Mouse (Mus musculus): ENCODE results near the gene Bcas3.

Gene Bcas3

GRCm38 (mm10) chr11:85734317-85735211, 381.6 kb downstream of the Bcas3 start:
- no peak for ATAC-seq (ENCODE audit: insufficient number of reproducible peaks, low FRiP score, low TSS enrichment)

- no peak for ATAC-seq (ENCODE audit: insufficient number of reproducible peaks, low FRiP score, low TSS enrichment)
Measured at GRCm38 (mm10) chr11:85737227-85737626, 384.3 kb downstream of the Bcas3 start.

DNA sequence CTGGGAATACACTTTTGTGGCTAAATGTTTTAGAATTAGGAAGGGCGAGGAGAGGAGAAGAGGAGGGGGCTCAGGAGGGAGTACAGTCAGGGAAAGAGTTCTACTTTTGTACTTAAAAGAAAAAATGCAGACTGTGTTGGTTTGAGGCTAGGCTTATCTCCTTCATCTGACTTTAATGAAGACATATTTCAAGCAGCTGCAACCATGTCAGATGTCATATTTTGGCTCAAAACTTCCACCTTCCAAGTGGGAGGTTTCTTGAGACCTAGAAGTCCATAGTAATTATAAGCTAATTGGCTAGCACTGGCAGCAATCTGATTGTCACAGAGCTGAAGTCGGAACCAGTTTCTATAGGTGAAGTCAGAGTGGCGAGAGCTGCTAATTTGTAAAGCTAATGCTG, 384.9 kb downstream of the Bcas3 start:
- ATAC-seq (ENCODE audit: insufficient number of reproducible peaks, low FRiP score, low TSS enrichment) = no peak

GRCm38 (mm10) chr11:85738585-85738984, 385.6 kb downstream of the Bcas3 start:
- no peak for ATAC-seq (ENCODE audit: insufficient number of reproducible peaks, low FRiP score, low TSS enrichment)

- ATAC-seq (ENCODE audit: insufficient number of reproducible peaks, low FRiP score, low TSS enrichment) = no peak
Measured at GRCm38 (mm10) chr11:85739266-85739977, 386.5 kb downstream of the Bcas3 start.

- ATAC-seq (ENCODE audit: insufficient number of reproducible peaks, low FRiP score, low TSS enrichment) = no peak
Measured at GRCm38 (mm10) chr11:85746373-85746772, 393.4 kb downstream of the Bcas3 start.

GRCm38 (mm10) chr11:85748891-85749290, 395.9 kb downstream of the Bcas3 start:
- no peak for ATAC-seq (ENCODE audit: insufficient number of reproducible peaks, low FRiP score, low TSS enrichment)

GRCm38 (mm10) chr11:85751171-85751570, 398.2 kb downstream of the Bcas3 start:
- no peak for ATAC-seq (ENCODE audit: insufficient number of reproducible peaks, low FRiP score, low TSS enrichment)

- ATAC-seq (ENCODE audit: insufficient number of reproducible peaks, low FRiP score, low TSS enrichment) = no peak
Measured at GRCm38 (mm10) chr11:85754631-85755502, 401.9 kb downstream of the Bcas3 start.

GRCm38 (mm10) chr11:85755503-85756044, 402.6 kb downstream of the Bcas3 start:
- ATAC-seq (ENCODE audit: insufficient number of reproducible peaks, low FRiP score, low TSS enrichment) = no peak

- ATAC-seq (ENCODE audit: insufficient number of reproducible peaks, low FRiP score, low TSS enrichment) = no peak
Measured at GRCm38 (mm10) chr11:85758891-85759290, 405.9 kb downstream of the Bcas3 start.

DNA sequence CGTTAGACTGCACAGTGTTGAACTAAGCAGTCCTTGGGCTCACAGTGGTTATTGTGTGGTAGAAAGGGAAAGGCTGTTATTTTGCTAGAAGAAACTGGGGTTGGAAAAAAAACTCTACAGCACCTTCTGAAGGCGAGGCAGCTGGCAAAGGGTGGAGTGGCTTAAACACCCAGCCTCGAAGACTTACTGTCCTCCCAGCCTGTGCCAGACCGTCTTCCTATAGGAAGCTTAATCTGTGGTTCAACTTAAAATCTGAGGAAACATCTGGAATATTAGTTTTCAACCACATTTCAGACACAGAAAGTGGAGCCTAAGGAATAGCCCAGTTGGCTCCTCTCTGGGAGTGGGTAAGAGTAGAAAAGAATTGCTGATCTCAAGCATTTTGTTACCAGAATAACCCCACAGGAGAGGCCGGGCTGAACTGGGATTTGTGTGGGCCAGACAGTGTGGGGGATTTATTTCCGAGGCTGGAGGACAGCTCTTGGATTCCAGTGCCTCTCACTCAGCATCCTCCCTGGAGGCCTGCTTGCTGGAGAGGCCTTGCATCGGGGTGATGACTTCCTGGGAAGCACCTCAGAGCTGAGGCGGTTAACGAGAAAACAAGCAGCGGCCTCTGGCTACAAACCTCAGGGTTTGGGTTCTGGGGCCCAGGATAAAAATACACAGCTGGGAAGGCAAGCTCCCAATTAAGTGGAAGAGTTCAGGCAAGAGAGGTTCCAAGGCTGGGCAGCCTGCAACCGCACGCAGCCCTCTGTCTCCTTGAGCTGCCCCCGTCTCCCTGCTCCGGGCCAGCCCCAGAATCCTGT, 406.9 kb downstream of the Bcas3 start:
- no peak for ATAC-seq (ENCODE audit: insufficient number of reproducible peaks, low FRiP score, low TSS enrichment)

- no peak for ATAC-seq (ENCODE audit: insufficient number of reproducible peaks, low FRiP score, low TSS enrichment)
Measured at GRCm38 (mm10) chr11:85760486-85761141, 407.6 kb downstream of the Bcas3 start.

DNA sequence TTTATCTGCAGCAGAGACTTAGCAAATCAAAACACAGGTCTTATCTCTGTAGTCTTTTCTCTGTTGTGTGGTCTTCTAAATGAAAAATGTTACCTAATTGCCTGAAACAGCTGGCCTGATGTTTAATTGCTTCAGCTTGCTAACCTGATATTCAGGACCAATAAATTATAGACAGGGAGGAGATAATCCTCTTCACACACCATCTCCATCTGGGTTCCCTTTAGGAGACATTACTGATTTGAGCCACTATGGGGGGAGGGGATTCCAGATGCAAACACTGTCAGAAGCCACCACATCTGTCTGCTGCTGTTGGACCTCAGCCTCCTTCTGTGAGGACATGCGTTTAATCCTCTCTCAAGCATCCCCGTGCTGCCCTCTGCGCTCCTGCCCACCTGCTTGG, 408.2 kb downstream of the Bcas3 start:
- ATAC-seq (ENCODE audit: insufficient number of reproducible peaks, low FRiP score, low TSS enrichment) = no peak

- no peak for ATAC-seq (ENCODE audit: insufficient number of reproducible peaks, low FRiP score, low TSS enrichment)
Measured at GRCm38 (mm10) chr11:85763655-85764054, 410.7 kb downstream of the Bcas3 start.

DNA sequence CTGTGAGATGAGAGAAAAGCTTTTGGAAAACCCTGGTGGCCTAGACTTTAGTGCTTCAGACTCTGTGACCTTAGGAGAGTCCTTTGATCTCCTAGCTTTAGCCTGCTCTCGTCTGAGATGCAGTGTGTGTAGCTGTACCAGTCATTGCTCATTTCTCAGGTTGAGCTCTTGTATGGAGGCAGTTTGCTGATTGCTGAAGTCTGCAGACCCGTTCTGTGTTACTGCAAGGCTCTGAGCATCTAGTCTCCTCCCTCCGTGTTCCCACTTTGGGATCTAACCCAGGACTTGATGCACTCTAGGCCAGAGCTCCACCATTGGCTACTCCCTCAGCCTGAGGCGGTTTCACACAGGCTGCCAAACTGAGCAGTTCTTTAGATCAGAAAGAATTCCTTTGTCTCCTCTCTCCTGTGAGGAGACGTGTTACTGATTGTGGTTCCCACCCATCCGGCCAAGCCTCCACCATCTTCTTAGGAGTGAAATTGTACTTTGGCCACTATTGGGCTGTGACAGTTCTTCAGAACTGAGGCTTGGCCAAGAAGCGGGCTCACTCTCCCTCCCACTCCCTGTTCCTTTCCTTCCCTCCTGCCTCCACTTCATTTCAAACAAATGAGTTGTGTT, 413.2 kb downstream of the Bcas3 start:
- no peak for ATAC-seq (ENCODE audit: insufficient number of reproducible peaks, low FRiP score, low TSS enrichment)

- ATAC-seq (ENCODE audit: insufficient number of reproducible peaks, low FRiP score, low TSS enrichment) = no peak
Measured at GRCm38 (mm10) chr11:85766811-85767210, 413.8 kb downstream of the Bcas3 start.

DNA sequence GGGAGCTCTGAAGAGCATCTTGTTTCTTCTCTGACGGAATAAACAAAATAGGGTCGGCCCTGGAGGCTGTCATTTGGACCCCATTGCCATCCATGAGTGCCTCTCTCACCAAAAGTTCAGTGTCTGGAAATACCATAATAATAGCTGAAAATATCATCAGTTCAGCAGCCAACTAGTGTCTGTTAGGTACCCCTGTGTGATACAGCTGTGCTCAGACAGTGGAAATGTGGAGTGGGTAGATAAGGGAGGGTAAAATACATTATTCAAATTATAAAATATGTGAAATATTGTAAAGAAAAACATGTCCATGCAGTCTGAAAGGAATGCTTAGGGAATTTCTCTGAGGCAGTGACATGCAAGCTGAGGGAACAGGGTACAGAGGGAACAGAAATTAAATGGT, 416.8 kb downstream of the Bcas3 start:
- no peak for ATAC-seq (ENCODE audit: insufficient number of reproducible peaks, low FRiP score, low TSS enrichment)

DNA sequence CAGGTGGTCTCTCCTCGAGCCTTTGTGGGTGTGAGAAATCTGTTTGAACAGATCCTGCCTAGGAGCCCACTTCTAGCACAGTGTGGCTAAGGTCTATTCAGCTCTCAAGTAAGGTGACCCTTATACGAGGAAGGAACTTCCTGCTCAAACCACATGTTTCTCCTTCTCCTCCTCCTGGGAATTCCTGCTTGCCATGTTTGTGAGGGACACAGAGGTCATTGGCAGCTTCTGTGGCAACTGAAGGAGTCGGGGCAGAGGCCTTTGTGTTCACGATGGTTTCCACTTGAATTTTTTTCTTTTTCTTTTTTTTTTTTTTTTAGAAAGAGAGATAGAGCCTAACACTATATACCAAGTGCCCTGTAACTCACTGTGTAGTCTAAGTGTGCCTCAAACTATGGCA, 420.4 kb downstream of the Bcas3 start:
- ATAC-seq (ENCODE audit: insufficient number of reproducible peaks, low FRiP score, low TSS enrichment) = no peak

Measured in cerebellum, adult (tissue).